Mouse (Mus musculus): ENCODE measurements at regions not wholly inside any gene's neighbourhood (a gene's known extent, or its start where the extent isn't known, plus 50 kb on each side); places are given as distances from the start of the nearest gene placed in this dataset.

DNA sequence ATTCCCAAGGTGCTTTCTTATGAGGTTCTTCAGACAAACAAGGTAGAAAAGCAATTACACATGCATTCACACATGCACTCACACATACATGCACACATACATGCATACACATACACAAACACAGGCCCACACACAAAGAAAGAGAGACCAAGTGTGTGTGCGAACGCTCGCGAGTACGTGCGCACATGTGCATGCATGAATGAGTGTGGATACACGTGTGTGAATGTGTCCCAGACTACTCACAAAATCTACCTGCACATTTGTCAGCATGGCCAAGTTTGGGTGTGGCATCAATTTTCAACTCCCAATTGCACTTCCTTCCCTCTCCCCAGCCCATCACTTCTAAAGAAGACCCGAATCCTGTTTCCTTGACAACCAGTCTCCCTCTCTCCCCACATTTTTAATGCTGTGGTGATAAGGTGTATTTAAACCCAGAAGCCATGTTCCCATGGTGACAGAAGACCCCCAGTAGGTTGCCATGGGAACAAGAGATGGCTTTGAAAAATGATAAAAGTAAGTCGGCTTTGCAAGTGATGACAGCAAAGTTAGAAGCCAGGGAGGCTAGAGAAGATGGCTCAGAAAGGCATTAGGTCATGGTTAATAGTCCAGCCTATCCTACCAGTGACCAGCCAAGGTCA, 206.3 kb downstream of the Rpl10-ps3 start:
- DNase-seq (ENCODE audit: low spot score in 2 of 2) = no peak

DNA sequence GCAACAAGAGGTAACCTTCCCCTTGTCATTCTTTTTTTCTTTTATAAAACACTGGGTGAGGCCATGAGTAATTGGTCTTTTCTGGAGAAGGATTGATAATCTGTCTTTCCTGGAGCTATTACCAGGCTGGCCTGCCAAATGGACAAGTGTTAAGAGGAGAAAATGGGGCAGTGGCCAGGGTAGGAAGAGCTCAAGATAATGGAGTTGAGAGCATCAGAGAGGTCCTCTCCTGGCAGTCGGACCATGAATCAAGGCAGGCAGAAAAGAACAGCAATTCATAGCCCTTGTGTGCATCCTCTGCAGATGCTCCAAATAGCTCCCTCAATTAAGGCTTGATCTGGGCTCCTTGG, 208.2 kb downstream of the Rpl10-ps3 start:
- DNase-seq (ENCODE audit: low spot score in 2 of 2) = no peak

DNA sequence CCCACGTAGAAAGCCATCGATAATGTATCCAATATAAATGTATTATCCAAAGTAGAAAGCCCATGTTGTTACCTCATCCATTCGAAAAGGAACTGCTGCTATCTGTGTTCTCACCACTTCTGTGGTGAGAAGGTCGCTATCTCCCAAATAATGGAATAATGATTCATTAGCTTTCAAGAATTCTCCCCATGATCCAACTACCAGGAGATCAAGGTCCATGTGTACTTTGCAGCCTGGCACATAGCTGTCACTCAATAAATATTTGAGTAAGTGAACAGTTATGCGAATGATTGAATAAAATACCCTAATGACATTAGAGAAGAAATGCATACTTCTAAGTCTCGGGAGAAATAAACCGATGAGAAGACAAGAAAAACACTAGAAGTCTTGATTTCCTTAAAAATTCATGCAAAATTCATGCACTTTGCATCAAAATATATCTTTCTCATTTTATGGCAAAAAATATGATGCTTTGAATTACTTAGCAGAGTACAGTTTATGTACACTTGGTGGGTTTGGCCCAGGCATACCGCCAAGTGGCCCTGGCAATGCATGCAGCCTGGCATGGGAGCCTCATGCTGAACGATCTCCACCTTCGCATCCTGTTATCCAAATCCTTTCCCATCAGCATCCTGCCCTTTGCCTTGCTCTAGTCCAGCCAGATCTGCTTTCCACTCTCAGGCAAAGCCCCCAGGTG, 208.7 kb downstream of the Rpl10-ps3 start:
- no peak for DNase-seq (ENCODE audit: low spot score in 2 of 2)

DNA sequence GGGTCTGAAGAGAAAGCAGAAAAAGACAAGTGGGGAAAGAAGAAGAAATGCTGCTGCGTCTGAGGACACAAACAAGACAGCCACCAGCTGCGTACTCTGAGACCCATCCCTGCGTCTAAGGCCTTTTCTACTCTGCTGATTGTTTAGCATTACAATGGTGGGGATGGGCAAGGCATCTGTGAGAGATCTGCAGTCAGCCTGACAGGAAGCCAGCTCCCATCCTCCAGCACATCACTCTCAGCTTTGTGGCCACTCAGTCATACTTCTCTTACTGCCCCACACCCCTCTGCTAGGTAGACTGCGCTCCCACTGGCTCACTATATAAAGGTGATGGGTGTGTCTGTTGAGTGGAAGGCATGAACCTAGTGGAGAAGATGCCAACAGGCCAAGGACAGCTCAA, 220.5 kb downstream of the Rpl10-ps3 start:
- no peak for DNase-seq (ENCODE audit: low spot score in 2 of 2)

DNA sequence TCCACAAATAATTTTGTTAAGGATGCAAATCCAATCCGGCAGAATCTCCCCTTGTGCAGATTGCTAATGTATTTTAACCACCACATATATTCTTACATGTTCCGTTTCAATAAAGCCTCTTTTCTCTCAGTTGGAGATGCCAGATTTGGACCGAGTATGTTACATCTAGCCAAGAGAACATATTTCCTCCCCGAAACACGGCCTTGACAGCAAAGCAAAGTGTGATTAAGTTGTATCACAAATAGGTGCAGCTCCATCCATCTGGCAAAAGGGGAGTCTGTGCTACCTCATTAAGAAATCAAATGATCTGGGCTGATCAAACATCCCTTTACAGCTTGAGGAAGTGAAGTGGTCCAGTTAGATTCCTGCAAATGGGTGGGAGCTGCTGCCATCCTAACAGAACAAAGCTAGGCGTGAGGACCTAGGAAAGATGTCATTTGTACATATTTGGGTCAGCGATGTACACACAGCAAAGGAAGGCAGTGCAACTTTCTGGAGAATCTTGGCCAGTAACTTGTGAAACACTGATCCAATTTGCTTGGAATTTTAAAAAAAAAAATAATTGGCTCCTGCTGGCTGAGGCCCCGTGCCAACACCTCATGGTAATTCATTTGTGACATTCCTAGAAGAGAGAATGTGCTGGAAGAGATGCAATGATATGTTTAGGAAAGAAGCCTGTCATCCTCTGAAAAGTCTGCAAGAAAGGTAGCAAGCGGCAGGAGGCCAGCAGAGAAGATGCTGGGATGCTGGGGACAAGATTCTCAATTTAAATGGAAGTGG, 223.8 kb downstream of the Rpl10-ps3 start:
- no peak for DNase-seq (ENCODE audit: low spot score in 2 of 2)

DNA sequence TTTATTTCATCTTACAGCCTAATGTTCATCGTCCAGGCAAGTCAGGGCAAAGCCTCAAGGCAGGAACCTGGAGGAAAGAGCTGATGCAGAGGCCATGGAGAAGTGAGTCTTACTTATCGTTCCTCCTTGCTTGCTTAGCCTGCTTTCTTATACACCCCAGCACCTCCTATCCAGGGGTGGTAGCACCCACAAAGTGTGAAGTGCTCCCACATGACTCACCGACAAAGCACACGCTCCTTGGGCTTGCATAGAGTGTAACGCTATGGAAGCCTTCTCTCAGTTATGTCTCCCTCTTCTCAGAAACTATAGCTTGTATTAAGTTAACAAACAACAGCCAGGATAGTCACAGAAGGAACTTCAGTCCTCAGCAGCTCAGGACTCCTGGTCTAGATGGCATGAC, 225.4 kb downstream of the Rpl10-ps3 start:
- DNase-seq (ENCODE audit: low spot score in 2 of 2) = no peak

DNA sequence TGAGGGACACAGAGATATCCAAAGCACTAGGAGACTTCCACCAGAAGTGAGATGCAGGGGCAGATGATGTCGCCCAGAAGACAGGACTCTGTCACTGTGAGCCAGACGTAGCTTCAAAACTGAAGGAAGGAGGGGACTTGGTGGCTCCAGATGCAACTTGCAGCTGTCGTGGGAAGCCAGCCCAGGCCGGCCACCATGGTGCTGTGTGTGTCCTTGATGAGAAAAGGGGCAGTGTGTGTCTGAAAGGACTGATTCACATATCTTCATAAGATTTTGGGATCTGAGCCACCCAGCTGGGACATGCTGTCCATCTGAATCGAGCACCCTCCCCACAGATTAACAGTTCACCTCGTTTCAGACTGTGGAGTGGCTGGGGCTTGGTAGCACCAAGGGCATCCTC, 226.2 kb downstream of the Rpl10-ps3 start:
- no peak for DNase-seq (ENCODE audit: low spot score in 2 of 2)

DNA sequence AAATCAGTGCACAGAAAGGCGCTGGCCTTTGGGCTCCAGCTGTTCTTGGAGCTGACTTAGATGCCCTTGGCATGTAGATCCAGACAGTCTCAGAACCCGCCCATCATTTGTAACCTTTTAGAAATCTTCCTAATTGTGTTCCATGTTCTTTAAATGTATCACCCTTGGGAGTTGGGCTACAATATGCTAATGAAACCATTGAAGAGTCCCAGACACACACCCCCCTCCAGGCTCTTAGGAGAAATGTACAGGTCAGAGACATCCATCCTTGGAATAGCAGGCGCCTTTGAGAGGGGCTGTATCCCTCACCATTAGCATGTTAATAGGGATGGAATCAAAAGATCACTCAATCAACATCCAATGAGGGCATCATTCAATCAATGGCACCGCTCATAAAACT, 238.2 kb downstream of the Rpl10-ps3 start:
- DNase-seq (ENCODE audit: low spot score in 2 of 2) = no peak

DNA sequence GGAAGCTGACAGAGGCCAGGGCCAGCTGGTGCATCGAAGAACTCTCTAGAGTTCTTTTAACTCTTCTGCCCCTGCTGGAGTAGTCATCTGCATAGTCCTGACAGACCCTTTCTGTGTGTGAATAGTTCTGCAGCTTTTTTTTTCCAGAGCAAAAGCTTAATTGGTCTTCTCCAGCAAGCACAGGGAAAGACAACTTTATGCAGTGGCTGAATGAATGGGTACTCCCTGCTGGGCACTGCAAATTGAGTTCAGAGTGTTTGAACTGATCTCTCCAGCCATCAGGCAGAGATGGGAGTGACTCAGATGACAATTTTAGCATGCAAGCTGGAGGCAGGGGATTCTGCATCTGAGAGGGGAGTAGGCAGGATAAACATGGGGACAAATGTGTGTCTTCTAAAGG, 242.0 kb downstream of the Rpl10-ps3 start:
- DNase-seq (ENCODE audit: low spot score in 2 of 2) = no peak

DNA sequence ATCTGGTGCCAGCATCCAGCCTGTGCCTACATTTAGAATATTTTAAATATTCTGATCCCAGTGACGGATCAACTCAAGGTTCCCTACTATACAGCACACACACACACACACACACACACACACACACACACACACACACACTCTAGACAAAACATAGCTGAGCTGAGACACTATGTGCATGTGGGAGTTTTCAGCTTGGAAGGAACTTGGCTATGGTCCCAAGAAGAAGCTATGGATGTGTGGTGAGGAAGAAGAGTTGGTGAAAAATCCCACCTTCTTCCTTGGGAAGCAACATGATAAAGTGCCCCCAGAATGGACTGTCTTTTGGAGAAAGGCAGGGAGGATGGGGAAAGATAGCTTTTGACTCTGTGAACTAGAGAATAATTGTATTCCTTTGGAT, 243.7 kb downstream of the Rpl10-ps3 start:
- no peak for DNase-seq (ENCODE audit: low spot score in 2 of 2)

DNA sequence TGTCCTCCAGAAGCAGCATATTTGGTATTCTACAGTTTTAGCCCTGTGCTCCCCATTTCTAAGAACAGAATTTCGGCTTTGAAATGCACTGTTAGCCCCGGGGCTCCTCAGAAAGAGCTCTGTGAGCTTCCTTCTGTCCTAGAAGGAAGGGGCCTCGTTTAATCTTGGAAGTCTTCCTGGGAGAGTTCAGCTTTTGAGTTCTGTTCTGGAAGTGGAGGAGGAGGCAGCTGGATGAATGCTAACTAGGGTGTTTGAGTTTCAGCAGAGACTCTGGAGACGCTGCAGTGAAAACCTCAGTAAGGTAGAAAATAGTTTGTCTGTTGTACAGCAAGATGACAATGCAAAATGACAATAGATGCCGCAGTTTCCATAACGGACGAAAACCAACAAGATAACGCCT, 253.8 kb downstream of the Rpl10-ps3 start:
- peak in 1 of 2 experiments; percentile 33 for DNase-seq (ENCODE audit: low spot score in 2 of 2)

DNA sequence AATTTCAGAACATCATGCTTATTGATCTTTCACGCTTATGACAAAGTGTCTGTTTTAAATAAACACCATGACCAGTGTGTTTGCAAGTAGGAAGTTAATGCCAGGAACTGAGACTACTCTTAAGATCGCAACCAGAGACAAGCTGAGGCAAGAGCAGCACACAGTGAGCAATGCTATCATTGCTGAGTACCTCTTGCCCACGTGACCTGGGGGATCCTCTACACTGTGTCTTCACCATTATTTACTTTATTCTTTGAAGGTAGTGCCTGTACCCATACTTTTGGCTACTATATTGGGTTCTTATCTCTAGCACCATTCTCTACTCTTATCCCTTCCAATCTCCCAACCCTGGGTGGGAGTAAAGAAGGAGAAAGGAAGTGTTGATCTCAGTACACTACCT, 254.9 kb downstream of the Rpl10-ps3 start:
- no peak for DNase-seq (ENCODE audit: low spot score in 2 of 2)

DNA sequence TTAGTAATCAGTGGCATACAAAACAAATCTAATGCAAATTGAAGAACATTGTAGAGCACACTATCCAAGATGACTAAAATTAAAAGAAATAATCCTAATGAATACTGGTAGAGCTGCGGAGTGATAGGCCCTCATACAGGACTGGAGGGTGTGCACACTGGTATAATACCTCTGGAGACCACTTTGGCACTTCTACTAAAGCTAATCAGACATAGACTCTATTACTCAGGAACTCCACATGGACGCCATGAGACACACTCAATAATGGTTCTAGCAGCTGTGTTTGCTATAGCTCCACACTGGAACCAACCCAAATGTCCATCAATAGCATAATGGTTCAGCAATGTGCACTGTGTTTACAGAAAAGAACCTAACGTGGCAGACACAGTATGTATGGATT, 264.6 kb downstream of the Rpl10-ps3 start:
- DNase-seq (ENCODE audit: low spot score in 2 of 2) = no peak

DNA sequence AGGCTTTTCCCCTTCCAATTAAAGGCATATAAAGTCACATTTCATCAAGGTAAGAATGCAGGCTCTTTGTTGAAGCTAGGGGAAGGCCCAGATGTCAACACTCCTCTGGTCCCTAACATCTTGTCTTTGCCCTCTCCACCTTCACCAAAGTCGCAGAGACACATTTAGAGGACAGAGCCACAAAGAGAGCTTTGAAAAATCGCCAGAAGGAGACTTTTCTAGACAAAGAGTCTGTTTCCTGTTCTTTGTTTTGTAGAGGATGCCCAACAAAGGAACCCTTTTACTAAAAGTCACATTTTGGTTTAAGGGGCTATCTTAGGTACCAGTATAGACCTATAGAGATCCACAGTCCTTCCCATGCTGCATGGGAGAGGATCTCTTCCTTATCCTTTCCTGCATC, 269.9 kb upstream of the Ncam1 start:
- DNase-seq (ENCODE audit: low spot score in 2 of 2) = no peak

DNA sequence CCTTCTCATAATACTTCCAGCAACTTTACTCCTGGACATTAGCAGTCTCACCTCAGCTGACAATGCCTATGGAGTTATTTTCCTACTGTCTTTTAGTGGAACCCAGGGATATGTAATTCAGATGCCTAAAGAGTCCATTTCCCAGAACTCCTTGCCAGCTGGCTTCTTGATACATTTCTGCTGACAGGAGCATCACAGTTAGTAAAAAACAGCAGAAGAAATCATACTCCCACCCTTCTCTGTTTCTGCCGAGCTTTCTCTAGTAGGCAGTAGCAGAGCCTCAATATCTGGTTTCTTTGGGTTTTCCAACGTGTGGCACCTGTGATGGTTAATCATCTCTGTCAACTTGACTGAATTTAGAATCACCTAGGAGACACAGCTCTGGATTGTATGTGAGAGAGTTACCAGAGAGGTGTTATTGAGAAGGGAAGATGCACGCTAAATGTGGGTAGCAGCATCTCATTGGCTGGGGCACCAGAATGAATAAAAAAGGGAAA, 269.1 kb upstream of the Ncam1 start:
- peak in 1 of 2 experiments; percentile 9 for DNase-seq (ENCODE audit: low spot score in 2 of 2)

DNA sequence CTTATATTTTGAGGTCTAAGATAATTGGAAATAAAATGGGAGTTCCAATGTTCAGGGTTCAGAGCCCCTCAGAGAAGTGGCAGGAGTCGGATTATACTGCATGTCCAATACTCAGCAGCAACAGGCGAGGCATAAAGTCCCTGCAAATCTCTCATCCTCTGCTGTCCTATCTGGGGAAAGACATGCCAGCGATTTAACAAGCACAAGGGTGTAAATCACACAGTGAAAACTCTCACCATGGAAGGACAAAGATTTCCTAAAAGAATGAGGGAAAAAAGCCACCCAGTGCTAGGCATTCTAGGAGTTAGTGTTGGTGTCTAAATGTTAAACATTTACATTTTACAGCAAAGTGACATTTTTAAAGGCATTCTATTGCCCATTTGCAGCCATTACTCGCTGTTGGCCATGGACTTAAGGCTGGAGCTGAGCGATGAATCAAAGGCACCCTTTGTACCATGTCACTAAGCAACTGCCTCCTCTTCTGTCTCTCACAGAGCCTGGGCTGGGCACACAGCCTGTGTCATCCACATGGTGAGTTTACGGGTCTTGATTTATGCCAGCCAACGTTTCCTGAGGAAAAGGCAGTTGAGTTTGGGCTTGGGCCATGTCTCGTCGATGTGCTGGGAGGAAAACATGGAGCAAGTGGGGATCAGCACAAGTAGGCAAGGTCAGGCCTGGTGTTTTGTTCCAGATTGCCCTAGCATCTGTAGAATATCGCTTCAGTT, 265.9 kb upstream of the Ncam1 start:
- peak in 1 of 2 experiments; percentile 12 for DNase-seq (ENCODE audit: low spot score in 2 of 2)

DNA sequence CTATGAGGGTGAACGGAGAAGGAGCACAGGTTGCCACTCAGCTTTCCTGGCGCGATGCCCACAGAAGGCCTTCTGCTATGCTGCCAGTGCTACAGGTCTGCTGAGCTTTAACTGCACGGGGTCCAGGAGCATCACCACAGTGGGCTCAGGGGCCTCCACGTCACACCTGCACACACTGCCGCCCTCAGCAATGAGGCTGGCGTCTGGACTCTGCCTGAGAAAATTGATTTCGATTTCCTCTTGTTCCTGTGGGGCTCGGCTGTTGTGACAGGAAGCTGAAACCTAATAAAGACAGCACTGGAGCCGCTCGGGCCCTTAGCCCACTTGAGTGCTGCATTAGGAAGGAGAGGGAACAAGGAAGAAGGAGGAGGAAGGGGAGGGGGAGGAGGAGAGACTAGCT, 239.5 kb upstream of the Ncam1 start:
- no peak for DNase-seq (ENCODE audit: low spot score in 2 of 2)

DNA sequence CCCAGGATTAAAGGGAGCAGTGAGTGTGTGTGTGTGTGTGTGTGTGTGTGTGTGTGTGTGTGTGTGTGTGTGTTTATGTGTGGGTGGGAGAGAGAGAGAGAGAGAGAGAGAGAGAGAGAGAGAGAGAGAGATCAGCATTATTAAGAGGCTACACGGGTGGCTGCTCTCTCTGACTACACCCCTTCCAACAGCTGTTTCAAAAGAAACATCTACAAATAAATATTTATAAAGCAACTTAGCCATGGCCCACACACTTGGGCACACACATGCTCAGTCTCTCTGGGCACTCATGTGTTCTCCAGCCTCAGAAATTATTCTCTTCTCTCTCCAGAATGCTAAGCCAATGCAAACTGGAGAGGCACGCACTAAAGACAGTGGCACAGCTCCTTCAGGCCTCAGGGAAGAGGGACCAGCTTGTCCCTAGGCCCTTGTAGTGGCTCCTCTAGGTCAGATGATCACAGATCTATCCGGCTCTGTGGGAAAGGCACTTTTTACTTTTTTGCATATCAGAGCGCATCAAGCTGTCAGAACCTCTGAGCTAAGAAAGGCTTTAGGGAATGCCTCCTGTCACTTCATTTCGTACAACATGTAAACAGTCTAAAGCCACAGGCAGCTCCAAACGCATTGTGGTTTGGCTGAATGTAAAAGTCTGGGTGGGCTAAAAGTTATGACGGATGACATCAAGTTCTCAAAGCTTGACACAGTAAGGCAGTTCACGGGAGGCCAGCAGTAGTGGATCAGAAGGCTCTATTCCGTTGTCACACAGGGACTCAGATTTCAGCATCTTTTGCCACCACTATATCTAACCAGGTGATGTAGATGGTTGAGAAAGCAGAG, 233.8 kb upstream of the Ncam1 start:
- no peak for DNase-seq (ENCODE audit: low spot score in 2 of 2)

DNA sequence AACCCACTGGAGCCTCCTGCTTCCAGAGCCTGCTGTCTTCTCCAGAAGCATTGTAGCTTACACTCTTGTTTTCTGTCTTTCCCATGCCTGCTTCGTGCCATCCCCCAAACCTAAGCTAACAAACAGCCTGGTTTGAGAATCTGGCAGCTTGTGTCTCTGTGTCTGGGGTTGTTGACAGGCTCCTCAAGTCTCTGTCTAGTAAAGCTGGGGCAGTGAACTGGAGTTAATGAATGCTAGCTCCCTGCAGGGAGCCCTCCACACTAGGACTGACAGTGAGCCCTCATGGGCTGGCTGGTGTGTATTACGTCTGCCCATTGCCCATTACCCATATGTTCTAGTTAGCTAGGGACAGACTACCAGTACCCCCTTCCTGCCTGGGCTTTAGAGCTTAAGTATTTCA, 232.6 kb upstream of the Ncam1 start:
- DNase-seq (ENCODE audit: low spot score in 2 of 2) = no peak

DNA sequence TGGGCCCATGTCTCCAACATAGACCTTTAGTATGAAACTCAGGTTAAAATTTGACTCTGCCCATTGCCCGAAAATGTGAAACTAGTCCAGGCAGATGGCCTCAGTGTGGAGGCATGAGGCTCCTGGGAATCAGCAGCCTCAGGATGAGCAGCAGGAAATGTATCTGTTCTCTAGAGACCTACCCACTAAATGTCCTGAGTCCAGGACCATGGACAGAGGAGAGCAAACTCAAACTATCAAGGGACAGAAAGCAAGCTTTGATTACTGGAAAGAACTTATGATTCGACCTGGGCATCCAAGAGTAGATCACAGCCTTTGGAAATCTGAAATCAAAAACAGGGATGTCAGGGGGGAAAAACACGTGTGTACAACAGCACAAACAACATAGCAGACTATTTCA, 230.3 kb upstream of the Ncam1 start:
- DNase-seq (ENCODE audit: low spot score in 2 of 2) = no peak

DNA sequence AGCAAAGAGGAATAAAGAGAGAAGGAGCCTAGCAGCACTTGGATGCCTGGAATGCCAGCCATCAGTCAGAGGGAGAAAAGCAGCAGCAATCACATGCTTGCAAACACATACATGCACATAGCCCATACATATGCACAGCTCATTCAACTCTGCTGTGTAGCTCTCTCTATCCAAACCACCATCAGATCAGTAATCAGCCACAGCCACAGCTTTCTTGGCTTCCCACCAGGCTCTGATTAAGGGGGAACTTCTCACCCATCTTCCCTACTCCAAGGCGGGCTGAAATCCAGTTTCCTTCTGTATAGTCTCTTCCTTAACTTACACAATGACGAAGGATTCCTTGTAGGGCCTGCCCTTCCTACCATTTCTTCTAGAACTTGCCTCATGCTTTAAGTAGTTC, 229.8 kb upstream of the Ncam1 start:
- no peak for DNase-seq (ENCODE audit: low spot score in 2 of 2)
